Mouse (Mus musculus) brain, embryonic 14.5 days (tissue): ENCODE measurements around the gene Gm5622.
"Not testable (repeated sequence)": the region's sequence is repeated elsewhere in the genome, so short reads cannot be mapped to it uniquely, and the experiment has no call there.

Experiments used
- CTCF ChIP-seq: fragments of 200-500 bp; IDR thresholded peaks from 2 replicates; pipeline ENCODE4 v1.5.1; 2012; ENCODE audit warnings: inconsistent platforms, mild to moderate bottlenecking, moderate library complexity, borderline replicate concordance; ENCODE audit not compliant: insufficient read depth, insufficient read length; ENCODE audit errors: extremely low read depth
- POLR2A ChIP-seq: fragments of 200-500 bp; IDR thresholded peaks from 2 replicates; pipeline ENCODE4 v1.6.1; 2012; ENCODE audit warnings: mild to moderate bottlenecking, inconsistent platforms, borderline replicate concordance; ENCODE audit not compliant: poor library complexity, insufficient read depth, insufficient read length, severe bottlenecking; ENCODE audit errors: extremely low read depth

DNA sequence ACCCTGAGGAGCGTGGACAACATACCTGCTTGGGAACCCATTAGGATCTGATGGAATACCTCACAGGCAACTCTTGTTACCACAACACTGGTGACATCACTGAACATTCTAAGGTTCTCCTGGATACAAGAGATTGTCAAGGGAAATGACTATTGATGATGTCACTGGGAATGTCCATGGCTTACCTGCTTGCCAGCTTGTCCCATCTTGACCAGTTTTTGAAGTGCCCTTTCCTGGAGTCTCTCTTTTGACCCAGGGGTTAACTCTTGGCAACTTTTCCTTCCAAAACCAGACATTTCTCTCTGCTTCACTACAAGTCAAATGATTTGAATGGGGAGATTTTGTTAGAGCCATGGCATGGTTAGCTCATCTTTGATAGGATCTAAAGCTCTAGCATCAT, 83.0 kb downstream of the Gm5622 start, which contains the start of gene Gm4181:
- not testable (repeated sequence) for TF ChIP-seq POLR2A, CTCF
